Mouse (Mus musculus): ENCODE measurements around the gene Adam1b. TPM values are rescaled to one million over a fixed set of nuclear protein-coding genes. Genes with fewer than 3 reads are reported as not detected.

Adam1b gene
- polyA plus RNA-seq, 1 experiment from 2014 or later = not detected

- Histone ChIP-seq H3K4me2 (no peak overlapping the region), H3K9me3 (replicated peaks) (no peaks in the 10 kb centered on the region), H3K9ac (no peak overlapping the region), H3K36me3 (no peaks in the 10 kb centered on the region), H3K27ac (no peak overlapping the region), H3K27me3 (replicated peaks) (peaks cover 7% of the 10 kb centered on the region; the same call in 1 of the 2 replicates), H3K4me1 (no peaks in the 10 kb centered on the region), H3K4me3 (no peak overlapping the region)
- ATAC-seq = no peak
- whole genome bisulfite sequencing (ENCODE audit: insufficient replicate concordance) = 61% methylated on average over 5 of the region's 5 CpGs
Observed at GRCm38 (mm10) chr5:121484801-121485200, 18.4 kb downstream of the Adam1b start.

GRCm38 (mm10) chr5:121477680-121478079, 25.6 kb downstream of the Adam1b start:
- ATAC-seq = no peak
- H3K9ac ChIP-seq = no peak overlapping the region
- 0 out of 2 replicates have a peak, but pooled peaks cover 7% of the 10 kb centered on the region for H3K27me3 ChIP-seq (replicated peaks)
- H3K4me3 ChIP-seq = no peak overlapping the region
- peaks cover 37% of the 10 kb centered on the region for H3K4me1 ChIP-seq
- H3K27ac ChIP-seq = no peak overlapping the region
- 37% methylated on average over 3 of the region's 3 CpGs for WGBS (ENCODE audit: insufficient replicate concordance)
- H3K4me2 ChIP-seq = no peak overlapping the region
- no peaks in the 10 kb centered on the region for H3K36me3 ChIP-seq
- no peaks in the 10 kb centered on the region for H3K9me3 ChIP-seq (replicated peaks)

GRCm38 (mm10) chr5:121476040-121476439, 27.2 kb downstream of the Adam1b start:
- Histone ChIP-seq H3K4me1 (peaks cover 50% of the 10 kb centered on the region), H3K9me3 (replicated peaks) (no peaks in the 10 kb centered on the region), H3K4me3 (no peak overlapping the region), H3K27me3 (replicated peaks) (no peaks in the 10 kb centered on the region), H3K4me2 (peak overlapping the region; percentile 39), H3K36me3 (no peaks in the 10 kb centered on the region), H3K9ac (peak overlapping the region; percentile 35), H3K27ac (peak overlapping the region; percentile 80)
- WGBS (ENCODE audit: insufficient replicate concordance) = 29% methylated on average over 1 of the region's 1 CpGs
- peak; percentile 90 for ATAC-seq

GRCm38 (mm10) chr5:121474610-121475009, 28.6 kb downstream of the Adam1b start:
- Histone ChIP-seq H3K4me1 (peaks cover 65% of the 10 kb centered on the region), H3K4me3 (no peak overlapping the region), H3K27me3 (replicated peaks) (no peaks in the 10 kb centered on the region), H3K9ac (no peak overlapping the region), H3K36me3 (no peaks in the 10 kb centered on the region), H3K4me2 (no peak overlapping the region), H3K9me3 (replicated peaks) (no peaks in the 10 kb centered on the region), H3K27ac (peak overlapping the region; percentile 80; the same call in 1 of the 2 replicates)
- ATAC-seq = no peak
- WGBS (ENCODE audit: insufficient replicate concordance) = 72% methylated on average over 7 of the region's 7 CpGs

- no peak for ATAC-seq
- H3K4me2 ChIP-seq = no peak overlapping the region
- no peaks in the 10 kb centered on the region for H3K36me3 ChIP-seq
- H3K27ac ChIP-seq = 0 out of 2 replicates have a peak overlapping the region, but pooled peaks have one; percentile 3
- H3K4me1 ChIP-seq = peaks cover 70% of the 10 kb centered on the region
- no peak overlapping the region for H3K4me3 ChIP-seq
- no peak overlapping the region for H3K9ac ChIP-seq
- no peaks in the 10 kb centered on the region for H3K9me3 ChIP-seq (replicated peaks)
- no peaks in the 10 kb centered on the region for H3K27me3 ChIP-seq (replicated peaks)
- WGBS (ENCODE audit: insufficient replicate concordance) = 50% methylated on average over 2 of the region's 2 CpGs
Observed at GRCm38 (mm10) chr5:121472411-121472810, 30.8 kb downstream of the Adam1b start.

- no peak overlapping the region for H3K4me2 ChIP-seq
- H3K9ac ChIP-seq = no peak overlapping the region
- H3K27me3 ChIP-seq (replicated peaks) = no peaks in the 10 kb centered on the region
- no peak for ATAC-seq
- H3K4me1 ChIP-seq = peaks cover 44% of the 10 kb centered on the region
- H3K27ac ChIP-seq = 0 out of 2 replicates have a peak overlapping the region, but pooled peaks have one; percentile 8
- H3K9me3 ChIP-seq (replicated peaks) = no peaks in the 10 kb centered on the region
- 33% methylated on average over 3 of the region's 3 CpGs for WGBS (ENCODE audit: insufficient replicate concordance)
- H3K36me3 ChIP-seq = no peaks in the 10 kb centered on the region
- H3K4me3 ChIP-seq = no peak overlapping the region
Observed at GRCm38 (mm10) chr5:121469566-121469965, 33.7 kb downstream of the Adam1b start.

GRCm38 (mm10) chr5:121463601-121464250, 39.5 kb downstream of the Adam1b start:
- no peak for ATAC-seq
- Histone ChIP-seq H3K27me3 (replicated peaks) (no peaks in the 10 kb centered on the region), H3K9me3 (replicated peaks) (no peaks in the 10 kb centered on the region), H3K4me3 (no peak overlapping the region), H3K27ac (no peak overlapping the region), H3K36me3 (no peaks in the 10 kb centered on the region), H3K4me2 (no peak overlapping the region), H3K4me1 (peaks cover 29% of the 10 kb centered on the region), H3K9ac (no peak overlapping the region)
- 63% methylated on average over 5 of the region's 5 CpGs for WGBS (ENCODE audit: insufficient replicate concordance)

GRCm38 (mm10) chr5:121462967-121463366, 40.3 kb downstream of the Adam1b start:
- Histone ChIP-seq H3K9ac (no peak overlapping the region), H3K4me2 (no peak overlapping the region), H3K27me3 (replicated peaks) (no peaks in the 10 kb centered on the region), H3K9me3 (replicated peaks) (no peaks in the 10 kb centered on the region), H3K27ac (no peak overlapping the region), H3K36me3 (no peaks in the 10 kb centered on the region), H3K4me1 (peaks cover 29% of the 10 kb centered on the region), H3K4me3 (no peak overlapping the region)
- no peak; the same call in 1 of the 2 replicates for ATAC-seq
- WGBS (ENCODE audit: insufficient replicate concordance) = 53% methylated on average over 5 of the region's 5 CpGs

GRCm38 (mm10) chr5:121462171-121462502, 41.1 kb downstream of the Adam1b start:
- Histone ChIP-seq H3K36me3 (no peaks in the 10 kb centered on the region), H3K9ac (no peak overlapping the region), H3K4me1 (peaks cover 29% of the 10 kb centered on the region), H3K4me2 (peak overlapping the region; percentile 24; the same call in 1 of the 2 replicates), H3K27ac (peak overlapping the region; percentile 70), H3K4me3 (no peak overlapping the region), H3K27me3 (replicated peaks) (no peaks in the 10 kb centered on the region), H3K9me3 (replicated peaks) (no peaks in the 10 kb centered on the region)
- peak; percentile 39; the same call in 1 of the 2 replicates for ATAC-seq
- 23% methylated on average over 1 of the region's 1 CpGs for WGBS (ENCODE audit: insufficient replicate concordance)

GRCm38 (mm10) chr5:121461339-121462170, 41.7 kb downstream of the Adam1b start:
- Histone ChIP-seq H3K9ac (no peak overlapping the region), H3K4me2 (peak overlapping the region; percentile 24; the same call in 1 of the 2 replicates), H3K4me1 (peaks cover 30% of the 10 kb centered on the region), H3K27me3 (replicated peaks) (no peaks in the 10 kb centered on the region), H3K36me3 (no peaks in the 10 kb centered on the region), H3K4me3 (no peak overlapping the region), H3K27ac (peak overlapping the region; percentile 70), H3K9me3 (replicated peaks) (no peaks in the 10 kb centered on the region)
- WGBS (ENCODE audit: insufficient replicate concordance) = 39% methylated on average over 4 of the region's 4 CpGs
- ATAC-seq = peak; percentile 77

- ATAC-seq = no peak
- Histone ChIP-seq H3K4me1 (peaks cover 47% of the 10 kb centered on the region), H3K27ac (no peak overlapping the region), H3K9me3 (replicated peaks) (no peaks in the 10 kb centered on the region), H3K9ac (no peak overlapping the region), H3K4me3 (no peak overlapping the region), H3K27me3 (replicated peaks) (no peaks in the 10 kb centered on the region), H3K4me2 (no peak overlapping the region), H3K36me3 (no peaks in the 10 kb centered on the region; the same call in 1 of the 2 replicates)
- 55% methylated on average over 9 of the region's 9 CpGs for WGBS (ENCODE audit: insufficient replicate concordance)
Observed at GRCm38 (mm10) chr5:121455510-121456265, 47.5 kb downstream of the Adam1b start.

- Histone ChIP-seq H3K9ac (no peak overlapping the region), H3K36me3 (peaks cover 8% of the 10 kb centered on the region), H3K27me3 (replicated peaks) (no peaks in the 10 kb centered on the region), H3K4me1 (peaks cover 59% of the 10 kb centered on the region), H3K27ac (no peak overlapping the region), H3K4me2 (no peak overlapping the region), H3K4me3 (no peak overlapping the region), H3K9me3 (replicated peaks) (no peaks in the 10 kb centered on the region)
- WGBS (ENCODE audit: insufficient replicate concordance) = 94% methylated on average over 3 of the region's 3 CpGs
- ATAC-seq = no peak
Observed at GRCm38 (mm10) chr5:121454503-121454782, 48.8 kb downstream of the Adam1b start.
